In the genomic region with DNA sequence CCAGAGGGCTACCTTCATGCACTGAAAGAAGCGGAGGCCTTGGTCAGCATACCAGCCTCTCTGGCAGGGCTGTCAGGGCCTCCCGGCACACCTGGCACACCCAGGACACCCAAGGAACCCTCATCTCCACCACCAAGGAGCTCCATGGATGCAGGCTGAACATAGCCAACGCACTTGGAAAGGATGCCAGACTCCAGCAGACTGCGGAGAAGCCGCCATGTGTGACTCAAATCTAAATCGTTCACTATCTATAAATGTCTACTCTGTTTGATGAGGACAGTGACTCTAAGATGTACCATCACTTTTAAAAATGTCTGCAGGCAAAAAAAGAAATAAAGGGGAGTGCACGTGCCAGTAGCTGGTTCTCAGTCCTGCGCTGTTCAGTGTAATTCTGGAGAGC, we compare ENCODE assay signal across 23 mouse cellular contexts. TPM values are rescaled to one million over a fixed set of nuclear protein-coding genes. Genes with fewer than 3 reads are reported as not detected.
"Had no signal": no experiment of that assay in that cellular context is flagged by ENCODE, and none has a peak within 500 bp of the region (broad histone marks: within the 10 kb centered on the region; RNA-seq: fewer than 3 reads in every experiment).

No protein-coding gene starts in this region.

- ATAC-seq: hindbrain, embryonic 16.5 days; hindbrain, postnatal 0 days; inflammation-experienced regulatory T-cells, adult 6 months; intestine, embryonic 15.5 days; intestine, embryonic 16.5 days; intestine, postnatal 0 days had no signal

- DNase-seq: heart, postnatal 10 days; heart, postnatal 14 days; heart, postnatal 36 days; heart, postnatal 4 days; kidney, adult 11 months; kidney, adult 18-20 months; kidney, adult 2 months; kidney, adult 8-10 months; kidney, adult 9 months; kidney, postnatal 10 days; kidney, postnatal 14 days; kidney, postnatal 25 days; kidney, postnatal 36 days; kidney, postnatal 4 days; layer of hippocampus, adult 9-11 months; layer of hippocampus, postnatal 36 days had no signal

RNA-seq across cellular contexts. Expression of a gene that starts 42.6 kb away (rescaled TPM):
- total RNA-seq: hematopoietic stem cell, adult 5-6 weeks; hindbrain, postnatal 0 days had no signal
